Mouse (Mus musculus): ENCODE data around the gene BC051665.

Gene BC051665

GRCm38 (mm10) chr13:60786264-60786663 is at the start of gene BC051665:
TSS of gene BC051665 (minus strand) at chr13:60786364.
- DNase-seq (ENCODE audit: low spot score in 2 of 2): no peak

- no peak for DNase-seq (ENCODE audit: low spot score in 2 of 2)
Measured at GRCm38 (mm10) chr13:60826052-60826451, 39.9 kb upstream of the BC051665 start.

- DNase-seq (ENCODE audit: low spot score in 2 of 2): no peak
Measured at GRCm38 (mm10) chr13:60820486-60821175, 34.5 kb upstream of the BC051665 start.

- DNase-seq (ENCODE audit: low spot score in 2 of 2): peak in 1 of 2 experiments; percentile 13
Measured at GRCm38 (mm10) chr13:60819469-60819868, 33.3 kb upstream of the BC051665 start.

GRCm38 (mm10) chr13:60813722-60814121 is 27.6 kb upstream of the BC051665 start:
- DNase-seq (ENCODE audit: low spot score in 2 of 2): no peak

GRCm38 (mm10) chr13:60812768-60813167 is 26.6 kb upstream of the BC051665 start:
- no peak for DNase-seq (ENCODE audit: low spot score in 2 of 2)

GRCm38 (mm10) chr13:60809690-60810089 is 23.5 kb upstream of the BC051665 start:
- no peak for DNase-seq (ENCODE audit: low spot score in 2 of 2)

- no peak for DNase-seq (ENCODE audit: low spot score in 2 of 2)
Measured at GRCm38 (mm10) chr13:60802749-60803148, 16.6 kb upstream of the BC051665 start, which contains the start of gene Ctsll3. TSS of gene Ctsll3 (minus strand) at chr13:60802849.

- no peak for DNase-seq (ENCODE audit: low spot score in 2 of 2)
Measured at GRCm38 (mm10) chr13:60789466-60789865, 3.3 kb upstream of the BC051665 start.

GRCm38 (mm10) chr13:60783301-60783700 is 2.9 kb downstream of the BC051665 start:
- DNase-seq (ENCODE audit: low spot score in 2 of 2): no peak

GRCm38 (mm10) chr13:60780534-60780933 is 5.6 kb downstream of the BC051665 start:
- DNase-seq (ENCODE audit: low spot score in 2 of 2): no peak

- DNase-seq (ENCODE audit: low spot score in 2 of 2): no peak
Measured at GRCm38 (mm10) chr13:60761161-60761560, 25.0 kb downstream of the BC051665 start.

GRCm38 (mm10) chr13:60760392-60760791 is 25.8 kb downstream of the BC051665 start:
- no peak for DNase-seq (ENCODE audit: low spot score in 2 of 2)

GRCm38 (mm10) chr13:60759136-60759535 is 27.0 kb downstream of the BC051665 start:
- DNase-seq (ENCODE audit: low spot score in 2 of 2): no peak

GRCm38 (mm10) chr13:60757292-60757691 is 28.9 kb downstream of the BC051665 start:
- no peak for DNase-seq (ENCODE audit: low spot score in 2 of 2)

GRCm38 (mm10) chr13:60755251-60755650 is 30.9 kb downstream of the BC051665 start:
- DNase-seq (ENCODE audit: low spot score in 2 of 2): no peak

- DNase-seq (ENCODE audit: low spot score in 2 of 2): no peak
Measured at GRCm38 (mm10) chr13:60753216-60753615, 32.9 kb downstream of the BC051665 start.

- DNase-seq (ENCODE audit: low spot score in 2 of 2): no peak
Measured at GRCm38 (mm10) chr13:60750930-60751329, 35.2 kb downstream of the BC051665 start.

GRCm38 (mm10) chr13:60748556-60748955 is 37.6 kb downstream of the BC051665 start:
- no peak for DNase-seq (ENCODE audit: low spot score in 2 of 2)

GRCm38 (mm10) chr13:60747201-60747600 is 39.0 kb downstream of the BC051665 start:
- DNase-seq (ENCODE audit: low spot score in 2 of 2): no peak

- no peak for DNase-seq (ENCODE audit: low spot score in 2 of 2)
Measured at GRCm38 (mm10) chr13:60746271-60746670, 39.9 kb downstream of the BC051665 start.

- DNase-seq (ENCODE audit: low spot score in 2 of 2): no peak
Measured at GRCm38 (mm10) chr13:60745358-60745757, 40.8 kb downstream of the BC051665 start.

- no peak for DNase-seq (ENCODE audit: low spot score in 2 of 2)
Measured at GRCm38 (mm10) chr13:60744736-60745135, 41.4 kb downstream of the BC051665 start.

GRCm38 (mm10) chr13:60744078-60744460 is 42.1 kb downstream of the BC051665 start:
- DNase-seq (ENCODE audit: low spot score in 2 of 2): peak in 1 of 2 experiments; percentile 88
